Mouse (Mus musculus): ENCODE data around the gene Asb11. TPM values are rescaled to one million over a fixed set of nuclear protein-coding genes. Genes with fewer than 3 reads are reported as not detected.

The Asb11 gene
- polyA plus RNA-seq, 1 experiment from 2014 or later = 79.9 TPM

Other genes starting within 250 kb of the Asb11 start
- gene Bmx, start 178.8 kb upstream of the Asb11 start, polyA plus RNA-seq (2015; fragmentation: Nextera tagmentation; extraction: Ambion mirVana) = 3.8 and 5.5 TPM in 2 replicates
- 5.9 and 7.5 TPM in 2 replicates for gene Pir, start 167.6 kb upstream of the Asb11 start, polyA plus RNA-seq (2015; fragmentation: Nextera tagmentation; extraction: Ambion mirVana)
- gene Vegfd, start 63.6 kb upstream of the Asb11 start, polyA plus RNA-seq (2015; fragmentation: Nextera tagmentation; extraction: Ambion mirVana) = 3.7 and 6.7 TPM in 2 replicates
- gene Piga, start 17.2 kb upstream of the Asb11 start, polyA plus RNA-seq (2015; fragmentation: Nextera tagmentation; extraction: Ambion mirVana) = 8.2 and 8.6 TPM in 2 replicates
- not detected in 2 replicates for gene Asb9, start 69.3 kb downstream of the Asb11 start, polyA plus RNA-seq (2015; fragmentation: Nextera tagmentation; extraction: Ambion mirVana)